Mouse (Mus musculus) cerebellum, adult 9-11 months (tissue): ENCODE measurements around the gene Cd55.
"Not testable (repeated sequence)": the region's sequence is repeated elsewhere in the genome, so short reads cannot be mapped to it uniquely, and the experiment has no call there.

Experiments
- DNase-seq: peaks from one replicate; pipeline ENCODE4 v3.0.0; 2022

Cd55 gene

DNA sequence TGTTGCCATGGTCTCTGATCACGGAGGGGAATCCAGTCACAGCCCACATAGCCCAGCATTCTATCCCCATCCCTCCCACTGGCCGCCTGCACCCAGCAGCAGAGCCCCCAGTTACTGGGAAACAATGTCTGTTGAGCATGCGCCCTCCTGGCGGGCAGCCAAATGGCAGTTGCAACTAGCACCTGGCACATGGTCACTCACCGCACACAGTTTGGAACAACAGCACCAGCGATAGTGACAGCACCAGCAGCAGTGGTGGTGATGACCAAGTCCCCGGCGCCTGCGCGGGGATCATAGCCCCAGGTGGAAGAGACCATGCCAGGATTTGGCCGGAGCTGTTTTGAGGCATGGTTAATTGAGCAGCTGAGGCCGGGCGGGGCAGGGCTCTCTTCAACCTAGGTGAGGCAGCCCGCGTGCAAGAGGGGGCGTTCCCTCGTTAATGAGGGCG lies 39.9 kb downstream of the Cd55 start, which contains the start of gene Cd55b:
Cd55b (minus strand) TSS at position 346 of the 448 bp plus-strand sequence.
- peak; percentile 6 for DNase-seq

DNA sequence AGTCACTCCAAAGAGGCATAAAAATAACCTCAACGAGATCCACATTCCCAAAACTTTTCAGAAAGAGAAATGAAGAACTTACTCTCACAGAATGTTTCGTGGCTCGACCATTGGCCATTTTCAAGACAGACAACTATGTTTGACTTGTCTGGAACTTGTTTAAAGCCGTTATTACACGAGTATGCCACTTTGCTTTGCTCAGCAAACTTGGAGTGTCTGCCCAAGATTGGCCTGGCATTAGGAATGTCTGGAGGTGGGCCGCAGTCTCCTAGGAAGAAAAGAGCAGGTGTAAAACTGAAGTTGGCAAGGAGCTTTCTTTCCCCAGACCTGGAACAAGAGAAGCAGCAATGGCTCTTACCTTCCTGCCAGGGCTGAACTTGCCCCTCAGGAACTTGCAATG lies 40.5 kb downstream of the Cd55 start:
- DNase-seq: not testable (repeated sequence)

DNA sequence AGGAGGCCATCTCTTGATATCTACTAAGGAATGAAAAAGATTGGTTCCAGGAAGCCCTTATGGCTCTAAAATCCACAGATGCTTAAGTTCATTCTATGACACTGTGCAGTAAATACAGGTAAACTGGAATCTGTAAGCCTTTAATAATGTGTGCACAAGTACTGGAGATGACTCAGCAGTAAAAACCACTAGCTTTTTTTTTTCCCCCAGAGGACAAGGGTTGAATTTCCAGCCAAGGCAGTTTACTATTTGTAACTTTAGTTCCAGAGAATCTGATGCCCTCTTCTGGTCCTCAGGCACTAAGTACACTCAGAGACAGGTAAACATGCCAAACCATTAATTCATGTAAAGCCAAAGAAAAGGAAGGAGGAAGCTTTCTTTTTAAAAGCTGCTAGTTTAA lies 65.4 kb downstream of the Cd55 start:
- not testable (repeated sequence) for DNase-seq
